Mouse (Mus musculus) gastrocnemius, adult 8-10 months (tissue): ENCODE results near the gene Ntn5. TPM values are rescaled to one million over a fixed set of nuclear protein-coding genes. Genes with fewer than 3 reads are reported as not detected.
A peak's percentile ranks its signal among the peaks of the same experiment; 100 is the strongest.

Experiments used
- DNase-seq, 2 experiments: peaks; one replicate each; pipeline ENCODE4 v3.0.0; 2022; ENCODE audit warnings: low spot score in 2 of 2
- total RNA-seq, 4 experiments: library from RNA; stranded (reverse); gene quantifications; 2 replicates each; pipeline ENCODE4 v1.2.4; 2022

The Ntn5 gene
- total RNA-seq, 4 experiments from 2014 or later = 0.18 to 0.48 (median 0.27) TPM

DNA sequence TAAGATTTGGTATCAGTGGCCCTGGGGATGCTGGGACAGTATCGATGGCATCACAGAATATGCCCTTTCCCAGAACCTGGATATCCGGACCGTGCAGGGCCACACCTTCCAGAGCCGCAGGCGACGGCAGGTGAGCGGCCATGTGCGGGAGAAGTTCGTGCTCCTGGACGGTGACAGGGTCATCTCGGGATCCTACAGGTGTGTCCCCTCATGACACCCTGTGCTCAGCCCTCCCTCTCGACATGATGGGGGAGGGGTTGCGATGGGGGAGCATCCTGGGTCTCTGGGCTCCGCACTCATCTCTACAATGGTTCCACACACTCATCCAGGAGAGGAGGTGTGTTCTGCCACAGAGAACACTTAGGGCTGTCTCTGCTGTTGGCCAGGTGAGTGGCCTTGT lies 40.0 kb downstream of the Ntn5 start:
- DNase-seq = no peak

GRCm38 (mm10) chr7:45725151-45725550 lies 41.3 kb downstream of the Ntn5 start:
- no peak for DNase-seq

DNA sequence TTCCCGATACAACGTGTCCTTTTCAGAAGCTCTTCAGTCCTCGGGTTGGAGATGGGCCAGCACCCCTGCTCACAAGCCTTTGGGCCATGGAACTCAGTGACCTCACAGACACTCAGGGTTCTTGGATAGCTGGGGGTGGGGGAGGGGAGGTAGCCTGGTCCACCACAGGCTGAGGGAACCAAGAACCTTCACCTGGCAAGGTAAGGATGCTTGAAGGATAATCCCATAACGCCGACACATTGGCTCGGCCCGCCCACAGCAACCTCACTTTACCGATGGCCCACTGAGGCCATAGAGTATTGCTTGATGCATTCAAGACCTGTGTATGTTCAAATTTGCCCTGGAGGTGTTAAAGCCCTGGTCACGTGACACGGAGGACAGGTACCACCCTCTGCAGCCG lies 41.9 kb downstream of the Ntn5 start, which contains the start of gene Spaca4:
Gene Spaca4 (minus strand): TSS at position 101 of the 400 bp plus-strand sequence.
- no peak for DNase-seq

GRCm38 (mm10) chr7:45726419-45726818 lies 42.6 kb downstream of the Ntn5 start:
- DNase-seq = no peak

DNA sequence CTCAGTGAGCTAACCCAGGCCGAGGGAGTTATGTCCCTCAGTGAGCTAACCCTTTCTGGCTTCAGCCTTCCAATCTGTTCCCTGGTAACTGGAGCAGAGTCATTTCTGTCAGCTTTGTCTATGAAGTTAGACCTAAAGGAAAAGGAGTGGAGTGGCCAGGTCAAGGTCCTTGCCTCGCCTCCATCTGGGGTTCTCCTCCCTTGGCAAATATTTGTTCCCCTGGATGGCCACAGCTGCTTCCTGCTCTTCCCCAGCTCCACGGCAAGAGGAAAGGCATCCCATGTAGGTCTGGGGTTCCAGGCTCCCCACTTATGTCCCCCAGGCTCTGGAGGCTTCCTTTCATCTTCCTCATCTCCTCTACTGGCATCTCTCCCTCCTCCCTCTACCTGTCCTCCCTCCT lies 43.8 kb downstream of the Ntn5 start:
- no peak for DNase-seq

DNA sequence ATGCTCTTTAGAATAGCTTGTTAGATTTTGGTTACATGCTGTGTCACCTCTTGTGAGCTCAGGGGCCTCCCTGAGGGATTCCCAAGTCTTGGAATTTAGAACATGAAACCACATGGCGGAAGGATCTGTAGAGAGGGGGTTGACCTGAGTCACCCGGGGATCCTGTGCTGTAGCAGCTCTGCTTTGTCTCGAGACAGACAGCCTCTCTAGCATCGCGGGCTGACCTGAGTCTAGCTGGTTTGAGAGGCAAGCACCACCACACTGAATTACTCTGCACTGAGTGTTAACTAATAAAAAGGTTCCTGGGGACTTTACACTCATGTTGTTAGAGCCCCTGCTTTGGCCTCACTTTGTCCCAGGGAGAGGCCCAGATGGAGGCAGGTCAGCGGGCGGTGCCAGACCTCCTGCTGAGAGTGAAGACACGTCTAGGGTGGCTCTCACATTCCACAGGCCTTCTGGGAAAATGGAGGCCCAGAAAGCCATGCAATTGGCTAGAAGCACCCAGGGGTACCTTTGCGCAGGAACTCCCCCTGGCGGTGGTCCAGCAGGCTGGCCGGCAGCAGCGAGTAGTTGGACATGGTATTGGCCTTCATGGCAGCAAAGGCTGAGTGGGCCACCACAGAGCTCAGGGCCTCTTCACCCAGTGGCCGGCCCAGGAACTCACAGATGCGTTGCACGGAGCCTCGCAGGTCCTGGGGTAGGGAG lies 47.1 kb downstream of the Ntn5 start:
- no peak for DNase-seq

DNA sequence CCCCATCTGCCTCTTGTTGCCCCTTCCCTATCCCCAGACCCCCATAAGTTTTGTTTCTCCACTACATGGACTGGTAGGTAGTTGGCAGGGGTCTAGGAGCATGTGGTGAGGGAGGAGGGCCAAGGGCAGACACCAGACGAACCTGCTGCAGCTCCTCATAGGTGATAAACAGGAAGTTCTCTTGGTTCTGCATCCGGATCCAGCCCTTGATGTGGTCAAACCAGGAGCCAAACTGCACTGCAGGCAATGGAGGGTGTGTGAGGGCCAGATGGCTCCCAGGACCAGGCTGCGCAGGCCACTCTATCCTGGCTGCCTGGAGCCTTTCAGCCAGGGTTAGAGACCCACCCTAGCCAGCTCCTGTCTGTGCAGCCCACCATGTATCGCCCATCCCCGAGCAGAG lies 49.7 kb downstream of the Ntn5 start:
- no peak for DNase-seq

DNA sequence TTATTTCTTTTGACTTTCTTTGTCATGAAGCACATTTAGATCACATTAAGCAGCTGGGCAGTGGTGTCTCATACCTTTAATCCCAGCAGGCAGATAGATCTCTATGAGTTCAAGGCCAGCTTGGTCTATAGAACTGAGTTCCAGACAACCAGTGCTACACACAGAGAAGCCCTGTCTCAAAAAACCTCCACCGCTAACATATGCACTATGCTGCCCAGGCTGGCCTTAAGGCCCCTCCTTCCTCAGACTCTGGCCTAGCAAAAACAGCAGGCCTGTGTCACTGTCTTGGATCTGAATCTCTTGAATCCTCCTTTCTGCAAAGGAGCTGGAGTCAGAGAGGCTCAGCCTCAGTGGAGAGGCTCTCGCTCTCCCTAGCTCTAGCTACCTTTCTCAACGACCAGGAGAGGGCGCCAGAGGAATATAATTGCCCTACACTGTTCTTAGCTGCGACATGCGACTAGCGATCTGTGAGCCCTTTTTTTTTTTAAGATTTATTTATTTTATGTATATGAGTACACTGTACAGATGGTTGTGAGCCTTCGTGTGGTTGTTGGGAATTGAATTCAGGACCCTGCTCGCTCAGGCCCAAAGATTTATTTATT lies 55.4 kb downstream of the Ntn5 start:
- DNase-seq = peak in 1 of 2 experiments; percentile 49

DNA sequence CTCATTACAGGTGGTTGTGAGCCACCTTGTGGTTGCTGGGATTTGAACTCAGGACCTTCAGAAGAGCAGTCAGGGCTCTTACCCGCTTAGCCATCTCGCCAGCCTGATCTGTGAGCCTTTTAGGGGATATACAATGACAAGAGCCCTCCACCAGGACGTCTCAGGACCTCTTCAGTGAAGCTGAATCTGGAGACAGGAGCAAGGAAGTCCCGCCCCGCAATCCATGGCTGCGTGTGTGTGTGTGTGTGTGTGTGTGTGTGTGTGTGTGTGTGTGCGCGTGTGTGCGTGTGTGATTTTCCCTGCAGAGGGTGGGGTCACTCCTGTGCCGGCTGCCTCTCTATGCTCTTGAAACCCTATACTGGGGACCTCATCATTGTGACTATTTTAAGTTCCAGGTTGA lies 56.0 kb downstream of the Ntn5 start:
- no peak for DNase-seq

- no peak for DNase-seq
Measured at GRCm38 (mm10) chr7:45741308-45741707, 57.5 kb downstream of the Ntn5 start.

DNA sequence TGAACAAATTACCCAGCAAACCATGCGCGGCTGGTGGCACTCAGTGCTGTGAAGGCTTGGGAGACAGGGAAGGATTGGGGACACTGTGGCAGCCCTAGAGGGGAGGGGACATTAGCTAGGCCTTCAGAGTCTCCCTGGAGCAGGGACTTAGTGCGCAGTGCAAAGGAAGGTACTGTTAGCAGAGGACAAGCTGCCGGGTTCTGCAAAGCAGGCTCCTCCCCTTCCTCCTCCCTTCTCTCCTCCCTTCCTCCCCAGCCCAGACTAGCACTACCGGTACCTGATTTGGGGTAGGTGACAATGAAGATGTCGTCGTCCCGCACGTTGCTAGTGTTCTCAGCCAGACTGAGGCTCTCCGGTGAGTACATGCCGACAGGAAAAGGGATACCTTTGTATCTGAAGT lies 58.0 kb downstream of the Ntn5 start:
- DNase-seq = no peak

GRCm38 (mm10) chr7:45742338-45742737 lies 58.5 kb downstream of the Ntn5 start:
- DNase-seq = no peak

Other genes with a start within 250 kb of the Ntn5 start
- 100 to 1,000 TPM; 265 to 308 (median 299) TPM for gene Gys1, start 249.2 kb upstream of the Ntn5 start, total RNA-seq
- 10 to 100 TPM; 22.4 to 28.6 (median 24.0) TPM for gene Ruvbl2, start 245.9 kb upstream of the Ntn5 start, total RNA-seq
- gene Ftl1, start 224.1 kb upstream of the Ntn5 start, total RNA-seq = 100 to 1,000 TPM in 3 of 4 experiments, 10 to 100 TPM in 1; 83.2 to 132 (median 121) TPM
- 10 to 100 TPM; 14.5 to 17.8 (median 15.3) TPM for gene Bax, start 217.1 kb upstream of the Ntn5 start, total RNA-seq
- not detected for gene Tulp2, start 202.1 kb upstream of the Ntn5 start, total RNA-seq
- 10 to 100 TPM in 3 of 4 experiments, 1 to 10 TPM in 1; 9.7 to 19.4 (median 11.8) TPM for gene Gm45808, start 197.2 kb upstream of the Ntn5 start, total RNA-seq
- gene Dhdh, start 195.2 kb upstream of the Ntn5 start, total RNA-seq = 10 to 100 TPM; 22.2 to 29.9 (median 27.6) TPM
- 10 to 100 TPM; 51.1 to 66.1 (median 56.8) TPM for gene Nucb1, start 173.6 kb upstream of the Ntn5 start, total RNA-seq
- gene Ppp1r15a, start 157.8 kb upstream of the Ntn5 start, total RNA-seq = 10 to 100 TPM; 19.6 to 34.3 (median 29.4) TPM
- 1 to 10 TPM; 1.4 to 5.4 (median 4.6) TPM for gene Plekha4, start 157.7 kb upstream of the Ntn5 start, total RNA-seq
- gene Hsd17b14, start 129.1 kb upstream of the Ntn5 start, total RNA-seq = 1 to 10 TPM in 1 of 4 experiments, under 1 TPM in 2, not detected in 1; 0.52 to 2.8 (median 0.56) TPM
- gene Bcat2, start 113.9 kb upstream of the Ntn5 start, total RNA-seq = 100 to 1,000 TPM in 1 of 4 experiments, 10 to 100 TPM in 3; 82.2 to 107 (median 91.8) TPM
- gene Fgf21, start 68.5 kb upstream of the Ntn5 start, total RNA-seq = not detected
- gene Fut1, start 66.7 kb upstream of the Ntn5 start, total RNA-seq = not detected
- not detected for gene Izumo1, start 62.2 kb upstream of the Ntn5 start, total RNA-seq
- 1 to 10 TPM; 5.1 to 7.0 (median 5.3) TPM for gene Rasip1, start 56.5 kb upstream of the Ntn5 start, total RNA-seq
- gene Mamstr, start 44.0 kb upstream of the Ntn5 start, total RNA-seq = 10 to 100 TPM; 18.5 to 36.8 (median 28.8) TPM
- gene Fut2, start 17.6 kb upstream of the Ntn5 start, total RNA-seq = under 1 TPM; 0.12 to 0.29 (median 0.20) TPM
- gene Sec1, start 10.4 kb downstream of the Ntn5 start, total RNA-seq = under 1 TPM in 3 of 4 experiments, not detected in 1; 0.12 to 0.18 (median 0.16) TPM
- gene Car11, start 15.8 kb downstream of the Ntn5 start, total RNA-seq = 10 to 100 TPM; 14.3 to 18.2 (median 16.1) TPM
- gene Dbp, start 21.1 kb downstream of the Ntn5 start, total RNA-seq = 100 to 1,000 TPM in 3 of 4 experiments, 10 to 100 TPM in 1; 69.5 to 173 (median 143) TPM
- 100 to 1,000 TPM; 479 to 609 (median 594) TPM for gene Rpl18, start 31.4 kb downstream of the Ntn5 start, total RNA-seq
- 10 to 100 TPM; 10.6 to 15.0 (median 13.0) TPM for gene Sphk2, start 34.0 kb downstream of the Ntn5 start, total RNA-seq
- under 1 TPM in 2 of 4 experiments, not detected in 2; 0.10 to 0.38 TPM for gene Fam83e, start 37.2 kb downstream of the Ntn5 start, total RNA-seq
- not detected for gene Spaca4, start 41.8 kb downstream of the Ntn5 start, total RNA-seq
- not detected for gene Lmtk3, start 99.7 kb downstream of the Ntn5 start, total RNA-seq
- not detected for gene Sult2b1, start 100.6 kb downstream of the Ntn5 start, total RNA-seq
- gene Cyth2, start 130.6 kb downstream of the Ntn5 start, total RNA-seq = 10 to 100 TPM; 25.2 to 34.3 (median 30.8) TPM
- under 1 TPM in 2 of 4 experiments, not detected in 2; 0.11 to 0.29 TPM for gene Kcnj14, start 140.8 kb downstream of the Ntn5 start, total RNA-seq
- gene Grwd1, start 146.9 kb downstream of the Ntn5 start, total RNA-seq = 10 to 100 TPM; 15.5 to 17.3 (median 16.1) TPM
- gene Kdelr1, start 188.8 kb downstream of the Ntn5 start, total RNA-seq = 10 to 100 TPM; 68.0 to 73.7 (median 70.1) TPM
- gene Grin2d, start 194.4 kb downstream of the Ntn5 start, total RNA-seq = under 1 TPM in 2 of 4 experiments, not detected in 2; 0.07 to 0.11 TPM
- gene Syngr4, start 212.7 kb downstream of the Ntn5 start, total RNA-seq = not detected
- gene Tmem143, start 212.9 kb downstream of the Ntn5 start, total RNA-seq = 10 to 100 TPM; 52.6 to 67.7 (median 56.3) TPM
- gene Emp3, start 237.4 kb downstream of the Ntn5 start, total RNA-seq = 10 to 100 TPM in 1 of 4 experiments, 1 to 10 TPM in 3; 6.2 to 10.2 (median 6.8) TPM
- under 1 TPM in 3 of 4 experiments, not detected in 1; 0.19 to 0.85 (median 0.29) TPM for gene Ccdc114, start 240.1 kb downstream of the Ntn5 start, total RNA-seq